Mouse (Mus musculus) embryonic fibroblast, embryonic 13.5 days (primary cell): ENCODE results near the gene Dnmt3a.

ENCODE experiments used
- CTCF ChIP-seq: IDR thresholded peaks from 2 replicates; pipeline ENCODE4 v1.5.1; 2011; ENCODE audit warnings: mild to moderate bottlenecking, control low read depth, low read length, moderate library complexity, borderline replicate concordance; ENCODE audit not compliant: insufficient read depth
- POLR2A ChIP-seq: IDR thresholded peaks from 2 replicates; pipeline ENCODE4 v1.6.1; 2011; ENCODE audit warnings: low read depth, mild to moderate bottlenecking, control low read depth, low read length, moderate library complexity

- TF ChIP-seq CTCF (no peak), POLR2A (no peak)
Measured at GRCm38 (mm10) chr12:3857231-3857630, 51.4 kb downstream of the Dnmt3a start.
